Mouse (Mus musculus): Measurements from ENCODE around the gene Fgd2.

DNA sequence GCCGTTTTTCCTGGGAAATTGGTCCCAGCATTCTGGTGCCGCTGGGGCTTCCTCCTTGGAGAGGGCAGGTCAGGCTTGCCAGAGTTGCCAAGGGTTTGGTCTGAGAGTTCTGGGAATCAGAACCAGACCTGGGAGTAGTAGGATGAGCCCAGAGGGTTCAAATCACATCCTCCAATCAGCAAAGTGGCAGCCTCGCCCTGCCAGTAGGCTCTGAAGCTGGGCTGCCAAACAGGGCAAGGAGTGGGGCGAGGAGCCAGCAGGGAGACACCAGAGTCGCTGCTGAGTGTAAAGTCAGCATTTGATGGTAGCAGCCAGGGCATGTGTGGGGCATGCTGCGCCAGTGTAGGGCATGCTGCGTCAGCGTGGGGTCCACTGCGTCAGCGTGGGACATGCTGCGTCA, 28.3 kb downstream of the Fgd2 start:
- no peak for TF ChIP-seq POLR2A (IDR thresholded peaks at IDR 0.05; ENCODE audit: low read depth, low read length)
- TF ChIP-seq CTCF (IDR thresholded peaks at IDR 0.05; ENCODE audit: borderline replicate concordance, insufficient read depth, low read length): no peak

Measured in embryonic fibroblast, embryonic 13.5 days (primary cell).